Mouse (Mus musculus) stomach, postnatal 0 days (tissue): ENCODE results near the gene Fam227b.

ENCODE experiments used
- CTCF ChIP-seq: IDR thresholded peaks from 2 replicates; pipeline ENCODE4 v1.5.1; 2016; ENCODE audit warnings: antibody characterized with exemption, low read depth, mild to moderate bottlenecking, moderate library complexity
- EP300 ChIP-seq: optimal IDR thresholded peaks from 2 replicates; pipeline ENCODE3; 2016; ENCODE audit warnings: antibody characterized with exemption

DNA sequence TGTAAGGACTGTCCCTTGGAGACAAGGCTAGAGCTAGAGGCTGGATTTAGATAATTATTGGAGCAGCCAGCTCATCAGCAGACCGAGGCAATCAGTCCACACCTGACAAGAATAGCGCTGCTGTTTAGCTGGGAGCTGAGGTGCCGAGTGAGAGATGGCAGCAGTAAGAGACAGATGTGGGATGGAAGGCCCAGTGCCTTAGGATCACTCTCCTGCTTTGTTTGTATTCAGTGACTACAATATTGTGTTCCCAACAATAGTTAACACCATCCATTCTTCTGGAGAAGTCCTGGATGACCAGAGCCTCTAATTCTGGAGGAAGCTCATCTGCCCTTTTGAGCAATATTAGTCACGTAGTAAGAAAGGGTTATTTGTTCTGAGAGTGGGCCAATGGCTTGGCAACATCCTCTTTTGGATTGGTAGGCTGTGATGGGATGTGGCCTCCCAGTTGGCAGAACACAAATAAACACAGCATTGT lies 112.4 kb downstream of the Fam227b start:
- TF ChIP-seq CTCF: no peak
- TF ChIP-seq EP300: no peak
